Mouse (Mus musculus): ENCODE measurements around the gene Hhat.

DNA sequence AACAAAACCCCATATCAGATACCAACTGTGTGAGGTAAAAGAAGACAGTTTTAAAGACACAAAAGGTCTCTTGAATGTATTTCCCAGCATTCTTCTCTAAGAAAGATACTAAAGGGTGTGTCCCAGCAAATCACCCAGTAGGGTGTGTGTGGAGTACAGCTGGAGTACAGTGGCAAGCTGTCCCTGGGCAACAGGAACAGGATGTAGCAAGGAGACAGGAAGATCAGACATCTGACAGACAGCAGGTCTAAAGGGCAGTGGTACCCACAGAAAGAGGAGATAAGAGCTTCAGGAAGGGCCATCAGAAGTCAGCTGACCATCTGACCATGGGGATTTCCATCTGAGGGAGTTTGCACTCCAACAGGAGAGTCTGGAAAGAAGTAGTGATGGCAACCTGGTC, 185.7 kb downstream of the Hhat start:
- TF ChIP-seq POLR2A (IDR thresholded peaks at IDR 0.05; ENCODE audit: low read depth, low read length) (no peak), CTCF (conservative IDR thresholded peaks at IDR 0.05 in 1 of 2, IDR thresholded peaks at IDR 0.05 in 1 of 2; ENCODE audit: low read depth in 2 of 2, low read length in 2 of 2) (no peak), UBTF (IDR thresholded peaks at IDR 0.05; ENCODE audit: low read depth, low read length) (no peak), NRF1 (IDR thresholded peaks at IDR 0.05; ENCODE audit: low read depth, low read length) (no peak), ZKSCAN1 (IDR thresholded peaks at IDR 0.05; ENCODE audit: borderline replicate concordance, low read depth, low read length) (no peak), PAX5 (IDR thresholded peaks at IDR 0.05; ENCODE audit: low read length) (no peak), SMC3 (IDR thresholded peaks at IDR 0.05; ENCODE audit: low read depth, low read length) (no peak), MXI1 (IDR thresholded peaks at IDR 0.05; ENCODE audit: low read depth, low read length) (no peak), EP300 (IDR thresholded peaks at IDR 0.05; ENCODE audit: low read length) (no peak), MYC (IDR thresholded peaks at IDR 0.05; ENCODE audit: low read depth, low read length) (no peak), TBP (conservative IDR thresholded peaks at IDR 0.05; ENCODE audit: low read depth, low read length) (no peak), JUND (conservative IDR thresholded peaks at IDR 0.05; ENCODE audit: low read depth, low read length) (no peak), RAD21 (IDR thresholded peaks at IDR 0.05; ENCODE audit: low read depth, low read length) (no peak), CHD2 (IDR thresholded peaks at IDR 0.05; ENCODE audit: low read length) (no peak)
